Mouse (Mus musculus) brain, embryonic 14.5 days (tissue): ENCODE results near the gene Cfap61. TPM values are rescaled to one million over a fixed set of nuclear protein-coding genes. Genes with fewer than 3 reads are reported as not detected.

ENCODE experiments used
- DNase-seq: peaks from one replicate; pipeline ENCODE4 v3.0.0-alpha.2; 2011; ENCODE audit warnings: low read depth
- CTCF ChIP-seq: fragments of 200-500 bp; IDR thresholded peaks from 2 replicates; pipeline ENCODE4 v1.5.1; 2012; ENCODE audit warnings: inconsistent platforms, mild to moderate bottlenecking, moderate library complexity, borderline replicate concordance; ENCODE audit not compliant: insufficient read depth, insufficient read length; ENCODE audit errors: extremely low read depth
- POLR2A ChIP-seq: fragments of 200-500 bp; IDR thresholded peaks from 2 replicates; pipeline ENCODE4 v1.6.1; 2012; ENCODE audit warnings: mild to moderate bottlenecking, inconsistent platforms, borderline replicate concordance; ENCODE audit not compliant: poor library complexity, insufficient read depth, insufficient read length, severe bottlenecking; ENCODE audit errors: extremely low read depth
- polyA plus RNA-seq: library from polyadenylated mRNA; depleted of rRNA; stranded (reverse); fragments of >200 nt; gene quantifications from 2 replicates; pipeline ENCODE4 v1.2.3, GENCODE M21; 2012

The Cfap61 gene
- polyA plus RNA-seq, 1 experiment = 2.9 TPM

- DNase-seq = peak; percentile 68
- TF ChIP-seq POLR2A = no peak
- no peak for TF ChIP-seq CTCF
Observed at GRCm38 (mm10) chr2:145955844-145956243, 21.3 kb downstream of the Cfap61 start.

- DNase-seq = no peak
- no peak for TF ChIP-seq CTCF
- TF ChIP-seq POLR2A = no peak
Observed at GRCm38 (mm10) chr2:145956318-145956717, 21.7 kb downstream of the Cfap61 start.

DNA sequence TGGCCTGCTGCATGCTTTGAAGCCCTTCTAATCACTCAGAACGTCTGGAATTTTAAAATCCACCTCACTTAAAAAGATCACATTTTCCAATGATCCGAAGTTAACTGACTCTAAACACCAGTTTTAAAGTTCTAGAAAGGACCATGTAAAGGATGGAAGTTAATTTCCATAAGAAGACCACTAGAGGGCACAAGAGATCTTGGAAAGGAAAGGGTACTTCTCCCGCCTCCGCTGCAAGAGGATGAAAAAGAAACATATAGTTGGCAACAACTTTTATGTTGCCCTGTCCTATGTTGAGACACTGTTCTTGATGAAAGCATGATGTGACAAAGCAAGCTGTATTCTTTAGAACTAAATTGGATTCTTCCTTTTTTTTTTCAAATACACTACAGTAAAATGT is 22.9 kb downstream of the Cfap61 start:
- TF ChIP-seq POLR2A = no peak
- peak; percentile 53; the same call in 1 of the 2 replicates for TF ChIP-seq CTCF
- DNase-seq = peak; percentile 86

DNA sequence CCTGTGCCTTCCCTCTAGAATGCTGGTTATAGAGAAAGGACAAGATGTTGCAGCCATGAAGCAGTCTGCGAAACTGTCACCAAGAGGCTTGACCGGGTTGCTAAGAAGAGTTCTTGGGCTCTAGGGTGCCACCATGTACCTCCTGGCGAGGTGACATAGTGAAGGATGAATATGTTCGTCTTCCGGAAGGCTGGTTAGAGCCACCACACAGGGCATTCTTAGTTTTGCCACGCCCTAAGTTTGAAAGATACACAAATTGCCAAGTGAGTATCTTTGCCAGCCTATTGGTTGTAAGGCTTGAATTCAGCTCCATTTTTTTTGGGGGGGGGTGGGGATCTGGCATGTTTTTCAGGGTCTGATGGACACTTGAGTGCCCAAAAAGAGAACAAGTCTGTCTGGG is 23.5 kb downstream of the Cfap61 start:
- DNase-seq = no peak
- TF ChIP-seq CTCF (no peak), POLR2A (no peak)

- DNase-seq = peak; percentile 37
- TF ChIP-seq POLR2A = no peak
- no peak for TF ChIP-seq CTCF
Observed at GRCm38 (mm10) chr2:145958551-145958950, 24.0 kb downstream of the Cfap61 start.

- peak; percentile 36 for DNase-seq
- TF ChIP-seq CTCF (no peak), POLR2A (no peak)
Observed at GRCm38 (mm10) chr2:145961861-145962260, 27.3 kb downstream of the Cfap61 start.

DNA sequence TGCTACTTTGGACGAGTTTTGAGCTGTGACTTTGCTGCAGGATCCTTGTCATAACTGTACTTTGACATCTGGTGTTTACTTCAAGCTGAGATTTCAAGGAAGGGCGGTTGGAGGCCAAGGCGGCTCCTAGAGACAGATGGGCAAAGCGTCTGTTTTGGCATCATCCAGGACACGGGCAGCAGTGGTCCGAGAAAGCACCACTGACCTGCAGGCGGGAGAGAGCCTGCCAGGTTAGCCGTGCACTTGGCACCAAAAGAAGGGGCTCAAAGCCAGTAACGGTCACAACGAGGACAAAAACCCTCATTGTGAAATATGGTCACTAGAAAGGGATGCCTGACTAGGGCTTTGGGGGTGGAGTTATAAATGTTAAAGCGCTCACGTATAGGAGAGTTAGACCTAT is 36.2 kb downstream of the Cfap61 start:
- TF ChIP-seq CTCF = no peak
- TF ChIP-seq POLR2A = no peak

GRCm38 (mm10) chr2:145971237-145972010 is 36.8 kb downstream of the Cfap61 start:
- DNase-seq = peak; percentile 86
- TF ChIP-seq POLR2A = no peak
- no peak for TF ChIP-seq CTCF

More for the DNA sequence above, 36.2 kb downstream of the Cfap61 start:
- peak; percentile 27 for DNase-seq

GRCm38 (mm10) chr2:145972571-145972970 is 38.0 kb downstream of the Cfap61 start:
- no peak for DNase-seq
- TF ChIP-seq POLR2A = no peak
- no peak for TF ChIP-seq CTCF

DNA sequence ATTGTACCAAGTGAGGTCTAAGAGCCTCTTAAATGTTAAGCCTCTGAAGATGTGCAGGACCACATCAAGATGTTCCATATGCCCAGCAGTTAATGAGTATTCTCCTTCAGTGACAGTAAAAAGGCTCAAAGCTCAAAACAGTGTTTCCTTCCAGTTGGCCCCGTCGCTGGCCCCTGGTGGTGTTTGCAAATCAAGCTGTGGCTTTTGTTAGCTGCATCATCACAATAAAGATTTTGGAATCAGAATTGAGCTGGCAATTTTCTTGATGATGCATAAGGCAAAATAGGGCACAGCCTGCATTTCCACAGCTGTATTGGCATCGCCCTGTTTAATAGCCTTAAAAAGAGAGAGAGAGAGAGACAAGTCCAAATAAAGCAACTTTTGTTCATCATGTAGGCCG is 45.0 kb downstream of the Cfap61 start:
- TF ChIP-seq POLR2A (no peak), CTCF (no peak)
- DNase-seq = peak; percentile 34

GRCm38 (mm10) chr2:145980881-145981280 is 46.3 kb downstream of the Cfap61 start:
- DNase-seq = peak; percentile 15
- TF ChIP-seq POLR2A (no peak), CTCF (no peak)

DNA sequence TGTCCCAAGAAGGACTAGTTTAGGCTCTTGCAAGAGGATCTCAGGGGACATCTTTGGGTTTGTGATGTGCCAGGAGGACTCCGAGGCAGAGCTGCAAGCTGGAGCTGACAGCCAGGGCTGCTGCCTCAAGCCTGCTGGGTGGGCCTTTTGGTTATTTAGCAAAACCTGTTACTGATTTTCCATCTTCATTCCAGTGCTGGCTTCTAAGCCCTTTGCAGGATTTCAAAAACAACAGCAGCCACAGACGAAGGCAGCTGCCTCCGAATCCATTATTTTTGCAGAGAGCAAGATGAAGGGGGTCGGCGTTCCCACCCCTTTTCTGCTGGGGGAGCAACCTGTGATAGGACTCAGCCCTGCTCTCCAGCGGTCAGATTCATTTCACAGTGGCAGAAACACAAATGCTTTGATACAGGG is 47.1 kb downstream of the Cfap61 start:
- TF ChIP-seq CTCF (no peak), POLR2A (no peak)

More for the DNA sequence above, 47.1 kb downstream of the Cfap61 start:
- DNase-seq = peak; percentile 87
